Mouse (Mus musculus) T-helper 1 cell (primary cell): ENCODE results near the gene Pls1.

Source experiments
- in situ Hi-C: fragments of 300-600 bp; cut with MboI, MseI; formaldehyde crosslinking; loops from one replicate; pipeline ENCODE4 v1.15.1; 2025; ENCODE audit warnings: high pct_unique_total_duplicates

Gene Pls1

GRCm38 (mm10) chr9:95805449-95805848, 39.7 kb downstream of the Pls1 start:
- in situ Hi-C loops: no loop called here

DNA sequence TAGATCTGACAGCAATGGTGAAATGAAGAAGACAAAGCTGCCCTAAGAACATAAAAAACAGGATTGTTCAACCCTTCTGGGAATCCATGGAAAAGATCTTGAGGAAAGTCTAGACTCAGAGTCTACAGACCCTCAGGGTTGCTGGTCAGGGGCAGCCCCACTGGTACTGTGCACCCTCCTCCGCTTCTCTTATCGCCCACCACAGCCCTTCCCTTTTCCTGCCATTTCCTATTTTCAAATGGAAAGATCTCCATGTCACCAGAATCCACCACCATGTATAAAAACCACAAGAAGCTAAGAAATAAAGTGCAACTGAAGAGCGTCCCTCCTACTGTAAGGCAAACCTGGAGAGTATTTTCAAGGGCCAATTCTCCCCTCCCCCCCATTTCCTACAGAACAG, 41.3 kb downstream of the Pls1 start:
- in situ Hi-C loops: no loop called here

- in situ Hi-C loops: no loop called here
Observed at GRCm38 (mm10) chr9:95801610-95802451, 43.3 kb downstream of the Pls1 start.

GRCm38 (mm10) chr9:95796323-95796722, 48.8 kb downstream of the Pls1 start:
- in situ Hi-C loops: no loop called here

GRCm38 (mm10) chr9:95795844-95796243, 49.3 kb downstream of the Pls1 start:
- in situ Hi-C loops: no loop called here

DNA sequence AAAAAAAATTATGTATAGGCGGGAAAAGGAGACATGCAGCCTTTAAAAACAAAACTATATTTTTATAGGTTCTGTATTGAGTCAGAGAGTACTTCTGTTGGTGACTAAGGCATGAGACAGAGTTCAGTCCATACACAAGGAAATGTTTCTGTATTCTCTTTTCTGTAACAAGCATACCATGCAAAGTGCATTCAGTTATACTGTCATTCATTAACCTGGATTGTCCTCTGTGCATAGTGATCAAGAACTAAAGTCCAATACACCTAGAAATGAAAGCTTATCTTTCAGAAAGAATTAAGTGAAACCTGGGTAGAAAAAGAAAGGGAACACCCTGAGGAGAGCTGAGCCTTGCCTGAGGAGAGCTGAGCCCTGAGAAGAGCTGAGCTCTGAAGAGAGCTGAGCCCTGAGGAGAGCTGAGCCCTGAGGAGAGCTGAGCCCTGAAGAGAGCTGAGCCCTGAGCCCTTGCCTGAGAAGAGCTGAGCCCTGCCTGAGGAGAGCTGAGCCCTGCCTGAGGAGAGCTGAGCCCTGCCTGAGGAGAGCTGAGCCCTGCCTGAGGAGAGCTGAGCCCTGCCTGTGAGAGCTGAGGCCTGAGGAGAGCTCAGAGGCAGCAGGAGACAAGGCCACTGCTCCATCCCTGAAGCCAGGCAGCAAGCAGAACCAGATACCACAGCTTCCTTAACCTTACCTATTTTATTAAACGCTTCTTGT, 49.9 kb downstream of the Pls1 start:
- in situ Hi-C loops: no loop called here

DNA sequence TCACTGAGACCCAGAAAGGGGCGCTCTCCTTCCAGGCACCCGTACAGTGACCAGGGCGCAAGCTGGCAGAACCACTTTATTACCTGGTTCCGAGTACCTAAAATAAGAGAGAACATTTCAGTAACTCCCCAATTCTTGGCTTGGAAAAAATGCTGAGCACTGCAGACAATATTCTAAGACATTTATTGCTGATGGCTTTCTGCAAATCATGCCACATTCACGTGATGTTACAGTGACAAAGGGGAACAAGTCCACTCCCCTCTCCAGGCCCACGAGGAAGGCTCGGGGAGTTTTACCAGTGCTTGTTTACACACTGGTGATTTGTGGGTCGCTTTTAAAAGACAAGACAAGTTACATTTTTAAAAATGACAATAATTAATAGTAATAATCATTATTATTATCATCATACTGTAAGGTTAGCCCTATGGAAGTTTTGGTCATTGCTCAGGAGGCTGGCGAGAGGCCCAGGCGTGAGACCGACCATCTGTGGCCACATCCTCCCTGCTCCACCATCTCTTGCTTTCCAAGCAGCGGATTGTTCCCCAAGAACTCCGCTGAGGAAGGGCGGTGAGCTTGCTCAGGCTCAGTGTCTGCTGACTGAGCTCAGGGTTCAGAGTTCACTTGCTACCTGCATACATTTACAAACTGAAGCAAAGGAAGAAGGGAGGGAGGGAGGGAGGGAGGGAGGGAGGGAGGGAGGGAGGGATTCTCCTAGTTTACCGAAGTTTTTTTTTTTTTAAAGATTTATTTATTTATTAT, 50.9 kb downstream of the Pls1 start:
- in situ Hi-C loops: no loop called here

DNA sequence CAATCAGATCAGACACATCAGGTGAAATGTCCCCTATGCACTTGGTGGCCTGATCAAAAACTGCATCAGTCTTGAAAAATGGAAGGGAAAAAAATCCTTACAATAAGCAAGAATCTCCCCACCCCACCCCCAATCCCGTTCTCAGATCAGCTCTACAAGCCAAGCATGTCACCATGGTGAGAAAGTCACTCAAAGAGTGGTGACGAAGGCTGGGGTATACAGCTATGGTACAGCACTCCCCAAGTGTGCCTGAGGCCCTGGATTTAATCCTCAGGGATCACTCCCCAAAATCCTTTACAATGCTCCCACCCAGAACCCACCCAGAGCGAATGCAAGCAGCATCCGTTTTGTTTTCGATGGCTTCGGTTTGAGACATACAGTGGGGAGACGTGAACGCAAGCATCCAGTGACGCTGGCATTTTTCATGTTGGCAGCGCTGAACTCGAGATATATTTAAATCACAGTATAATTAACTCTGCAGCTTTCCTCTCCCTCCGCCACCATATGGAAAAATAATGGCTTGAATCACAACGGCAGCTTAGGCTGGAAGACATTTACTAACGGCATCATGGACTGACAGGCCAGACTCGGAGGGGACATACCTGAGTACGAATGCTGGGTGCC, 60.1 kb downstream of the Pls1 start:
- in situ Hi-C loops: no loop called here

DNA sequence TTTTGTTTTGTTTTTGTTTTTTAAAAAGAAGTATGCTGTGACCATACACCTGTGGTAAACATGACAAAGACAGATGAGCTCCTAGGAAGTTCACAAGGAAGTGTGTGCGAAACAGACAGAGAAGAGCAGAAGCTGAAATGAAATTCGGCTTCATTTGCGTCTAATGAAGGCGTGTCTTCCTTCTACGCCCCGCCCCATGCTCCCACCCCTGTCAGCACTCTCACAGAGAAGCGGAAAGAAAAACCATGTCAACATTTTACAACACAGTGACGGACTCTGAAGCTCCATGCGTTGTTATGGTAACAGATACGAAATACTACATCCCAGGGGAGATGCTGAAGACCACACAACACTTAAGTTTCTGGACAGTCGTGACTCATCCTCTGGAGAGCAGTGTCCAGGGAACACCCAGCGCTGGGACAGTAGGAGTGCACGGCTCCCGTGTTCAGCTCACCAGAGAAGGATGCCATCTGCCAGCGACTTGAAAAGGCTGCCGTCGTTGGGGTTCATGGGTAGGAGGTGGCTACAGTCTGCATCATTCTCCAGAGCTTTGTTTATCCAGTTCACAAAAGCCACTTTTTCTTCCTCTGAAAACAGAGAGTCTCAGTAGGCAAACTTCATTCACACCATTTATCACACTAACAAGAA, 61.3 kb downstream of the Pls1 start:
- in situ Hi-C loops: no loop called here

- in situ Hi-C loops: loop anchor here (5.0 kb wide), 2 partner anchors 49 to 51 kb away; no protein-coding TSS in a partner anchor
Observed at GRCm38 (mm10) chr9:95771671-95772070, 73.4 kb downstream of the Pls1 start.

GRCm38 (mm10) chr9:95763218-95763617, 81.9 kb downstream of the Pls1 start:
- in situ Hi-C loops: no loop called here

- in situ Hi-C loops: no loop called here
Observed at GRCm38 (mm10) chr9:95762228-95762627, 82.9 kb downstream of the Pls1 start.

GRCm38 (mm10) chr9:95761381-95761780, 83.7 kb downstream of the Pls1 start:
- in situ Hi-C loops: no loop called here

- in situ Hi-C loops: no loop called here
Observed at GRCm38 (mm10) chr9:95750746-95751145, 94.4 kb downstream of the Pls1 start.

DNA sequence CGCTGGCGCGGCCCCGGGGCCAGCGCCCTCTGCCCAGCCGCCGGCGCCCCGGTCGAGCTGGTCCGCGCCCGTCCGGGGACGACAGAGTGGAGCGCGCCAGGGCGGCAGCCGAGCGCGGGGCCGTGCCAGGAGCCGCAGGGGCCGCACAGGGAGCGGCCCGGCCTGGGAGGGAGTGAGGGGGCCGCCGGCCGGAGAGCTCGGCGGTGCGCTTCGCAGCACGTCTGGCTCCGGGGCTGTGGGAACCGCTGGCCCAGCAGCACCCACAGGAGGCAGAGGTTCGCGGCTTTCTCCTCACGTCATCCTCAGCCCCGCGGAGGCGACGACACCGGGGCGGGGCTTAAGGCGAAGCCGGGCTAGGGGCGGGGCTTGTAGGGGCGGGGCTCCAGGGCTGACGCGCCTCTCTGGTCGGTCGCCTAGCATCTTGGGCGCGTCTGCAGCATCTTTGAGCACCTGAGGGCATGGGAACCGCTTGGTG, 95.0 kb downstream of the Pls1 start, which contains the start of gene Trpc1:
Gene Trpc1 (minus strand): TSS at position 339 of the 475 bp plus-strand sequence.
- in situ Hi-C loops: no loop called here

DNA sequence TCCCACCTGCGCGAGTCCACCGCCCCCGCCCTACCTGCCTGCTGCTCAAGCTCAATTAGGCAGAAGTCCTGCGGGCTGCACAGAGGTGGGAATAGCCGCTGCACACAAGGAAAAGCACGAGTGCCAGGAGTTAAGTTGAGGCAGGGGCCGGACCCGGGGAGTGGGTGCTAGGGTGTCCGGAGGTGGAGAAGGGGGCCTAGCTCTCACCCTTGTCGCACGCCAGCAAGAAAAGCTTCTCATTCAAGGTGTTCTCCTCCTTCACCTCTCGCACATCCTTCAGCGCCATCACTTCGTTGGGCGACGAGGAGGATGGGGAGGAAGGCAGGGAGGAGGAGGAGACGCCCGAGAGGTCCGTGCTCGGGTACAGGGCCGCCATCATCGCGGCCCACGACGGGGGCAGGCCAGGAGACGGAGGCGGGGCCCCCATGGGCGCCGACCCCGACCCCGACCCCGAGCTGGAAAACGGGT, 95.6 kb downstream of the Pls1 start:
- in situ Hi-C loops: loop anchor here (5.0 kb wide), 1 partner anchor 98 kb away; the partner anchor contains the start of gene Pls1

GRCm38 (mm10) chr9:95747298-95747697, 97.8 kb downstream of the Pls1 start:
- in situ Hi-C loops: loop anchor here (5.0 kb wide), 1 partner anchor 100 kb away; the partner anchor contains the start of gene Pls1

- in situ Hi-C loops: loop anchor here (5.0 kb wide), 1 partner anchor 102 kb away; the partner anchor contains the start of gene Pls1
Observed at GRCm38 (mm10) chr9:95744845-95745613, 100.1 kb downstream of the Pls1 start.

- in situ Hi-C loops: no loop called here
Observed at GRCm38 (mm10) chr9:95736238-95736637, 108.9 kb downstream of the Pls1 start.

DNA sequence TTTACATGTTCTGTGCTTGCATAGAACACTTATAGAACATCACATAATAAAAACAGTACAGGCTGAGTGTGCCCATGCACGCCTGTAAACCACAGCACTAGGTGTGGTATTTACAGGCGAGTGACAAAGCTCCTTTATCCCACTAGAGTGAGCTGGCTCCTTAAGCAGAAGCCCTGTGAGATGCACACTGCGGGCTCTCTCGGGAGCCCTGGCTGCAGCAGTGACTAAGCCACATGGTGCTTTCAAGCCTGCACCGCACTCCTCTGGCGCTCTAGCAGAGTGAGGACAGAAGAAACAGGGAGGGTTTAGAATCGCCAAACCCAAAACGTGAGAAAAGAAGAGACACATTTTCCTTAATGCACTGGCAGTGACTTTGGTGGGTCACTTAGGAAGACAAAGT, 132.5 kb downstream of the Pls1 start:
- in situ Hi-C loops: no loop called here
